Mouse (Mus musculus): ENCODE data around the gene Ccdc188. TPM values are rescaled to one million over a fixed set of nuclear protein-coding genes. Genes with fewer than 3 reads are reported as not detected.

Gene Ccdc188
- polyA plus RNA-seq, 1 experiment from 2014 or later = not detected

- no peak overlapping the region for H3K27ac ChIP-seq
- H3K27me3 ChIP-seq = peaks cover 37% of the 10 kb centered on the region
- no peaks in the 10 kb centered on the region for H3K36me3 ChIP-seq
- H3K4me2 ChIP-seq = no peak overlapping the region
- no peak for ATAC-seq (ENCODE audit: insufficient number of reproducible peaks, insufficient read depth, low FRiP score, low TSS enrichment, low read depth)
- H3K4me3 ChIP-seq (replicated peaks) = no peak overlapping the region
- no peaks in the 10 kb centered on the region for H3K9me3 ChIP-seq
- 88% methylated on average over 1 of the region's 1 CpGs for WGBS
- no peak overlapping the region for H3K9ac ChIP-seq (replicated peaks)
- peaks cover 63% of the 10 kb centered on the region for H3K4me1 ChIP-seq (replicated peaks)
These were observed 15.6 kb upstream of the Ccdc188 start for GRCm38 (mm10) chr16:18202061-18202460.

- no peak overlapping the region for H3K4me3 ChIP-seq (replicated peaks)
- H3K4me1 ChIP-seq (replicated peaks) = peaks cover 48% of the 10 kb centered on the region
- no peaks in the 10 kb centered on the region for H3K36me3 ChIP-seq
- WGBS = 6% methylated on average over 7 of the region's 7 CpGs
- peak overlapping the region; percentile 66 for H3K27ac ChIP-seq
- H3K4me2 ChIP-seq = peak overlapping the region; percentile 8; the same call in 1 of the 2 replicates
- H3K9me3 ChIP-seq = no peaks in the 10 kb centered on the region
- peaks cover 26% of the 10 kb centered on the region for H3K27me3 ChIP-seq
- peak; percentile 60 for ATAC-seq (ENCODE audit: insufficient number of reproducible peaks, insufficient read depth, low FRiP score, low TSS enrichment, low read depth)
- no peak overlapping the region for H3K9ac ChIP-seq (replicated peaks)
These were observed 14.1 kb upstream of the Ccdc188 start for GRCm38 (mm10) chr16:18203430-18204091.

- H3K4me3 ChIP-seq (replicated peaks) = no peak overlapping the region
- H3K9me3 ChIP-seq = no peaks in the 10 kb centered on the region
- ATAC-seq (ENCODE audit: insufficient number of reproducible peaks, insufficient read depth, low FRiP score, low TSS enrichment, low read depth) = peak; percentile 17; the same call in 1 of the 2 replicates
- no peak overlapping the region for H3K27ac ChIP-seq
- H3K4me1 ChIP-seq (replicated peaks) = peaks cover 29% of the 10 kb centered on the region
- no peak overlapping the region for H3K9ac ChIP-seq (replicated peaks)
- H3K27me3 ChIP-seq = peaks cover 34% of the 10 kb centered on the region
- no peak overlapping the region for H3K4me2 ChIP-seq
- H3K36me3 ChIP-seq = no peaks in the 10 kb centered on the region
- 22% methylated on average over 8 of the region's 8 CpGs for WGBS
These were observed 6.8 kb upstream of the Ccdc188 start for GRCm38 (mm10) chr16:18210701-18211416.

- no peak overlapping the region for H3K27ac ChIP-seq
- WGBS = 45% methylated on average over 10 of the region's 10 CpGs
- ATAC-seq (ENCODE audit: insufficient number of reproducible peaks, insufficient read depth, low FRiP score, low TSS enrichment, low read depth) = 0 out of 2 replicates have a peak, but pooled peaks have one; percentile 23
- H3K27me3 ChIP-seq = peaks cover 31% of the 10 kb centered on the region
- no peaks in the 10 kb centered on the region for H3K9me3 ChIP-seq
- H3K4me2 ChIP-seq = no peak overlapping the region
- H3K36me3 ChIP-seq = no peaks in the 10 kb centered on the region
- H3K4me1 ChIP-seq (replicated peaks) = peaks cover 29% of the 10 kb centered on the region
- no peak overlapping the region for H3K4me3 ChIP-seq (replicated peaks)
- no peak overlapping the region for H3K9ac ChIP-seq (replicated peaks)
These were observed 6.1 kb upstream of the Ccdc188 start for GRCm38 (mm10) chr16:18211417-18212171.

GRCm38 (mm10) chr16:18213689-18214088 is 4.0 kb upstream of the Ccdc188 start:
- no peaks in the 10 kb centered on the region for H3K36me3 ChIP-seq
- peak overlapping the region; percentile 17; the same call in 1 of the 2 replicates for H3K4me2 ChIP-seq
- H3K4me3 ChIP-seq (replicated peaks) = no peak overlapping the region
- peaks cover 23% of the 10 kb centered on the region for H3K27me3 ChIP-seq
- H3K9me3 ChIP-seq = no peaks in the 10 kb centered on the region
- WGBS = 44% methylated on average over 6 of the region's 6 CpGs
- no peak overlapping the region for H3K9ac ChIP-seq (replicated peaks)
- H3K27ac ChIP-seq = no peak overlapping the region
- ATAC-seq (ENCODE audit: insufficient number of reproducible peaks, insufficient read depth, low FRiP score, low TSS enrichment, low read depth) = peak; percentile 56
- H3K4me1 ChIP-seq (replicated peaks) = peaks cover 35% of the 10 kb centered on the region

DNA sequence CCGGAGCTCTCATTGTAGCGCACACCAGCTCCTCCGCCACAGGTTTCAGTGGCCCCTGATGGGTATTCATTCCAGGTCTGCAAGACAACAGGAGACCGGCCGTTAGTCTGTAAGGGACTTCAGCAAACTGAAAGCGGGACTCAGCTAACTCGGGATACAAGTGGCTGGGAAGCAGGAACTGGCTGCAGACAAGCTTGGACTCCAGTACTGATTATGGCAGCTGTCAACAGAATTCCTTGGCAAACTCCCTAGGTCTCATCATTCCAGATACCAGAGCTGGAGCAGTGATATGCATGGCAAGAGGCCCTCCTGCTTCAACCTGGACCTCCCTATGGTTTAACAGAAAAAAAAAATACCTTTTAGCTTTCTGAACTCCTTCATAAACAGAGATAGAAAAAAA is 2.8 kb upstream of the Ccdc188 start:
- Histone ChIP-seq H3K9me3 (no peaks in the 10 kb centered on the region), H3K4me1 (replicated peaks) (peaks cover 46% of the 10 kb centered on the region), H3K4me2 (0 out of 2 replicates have a peak overlapping the region, but pooled peaks have one; percentile 17), H3K27me3 (peaks cover 16% of the 10 kb centered on the region), H3K4me3 (replicated peaks) (no peak overlapping the region), H3K27ac (no peak overlapping the region), H3K36me3 (no peaks in the 10 kb centered on the region), H3K9ac (replicated peaks) (no peak overlapping the region)
- ATAC-seq (ENCODE audit: insufficient number of reproducible peaks, insufficient read depth, low FRiP score, low TSS enrichment, low read depth) = no peak
- 83% methylated on average over 7 of the region's 7 CpGs for WGBS

GRCm38 (mm10) chr16:18218580-18218996 is 909 bp downstream of the Ccdc188 start:
- H3K27me3 ChIP-seq = peaks cover 4% of the 10 kb centered on the region
- H3K4me3 ChIP-seq (replicated peaks) = no peak overlapping the region
- H3K9me3 ChIP-seq = no peaks in the 10 kb centered on the region
- 69% methylated on average over 9 of the region's 9 CpGs for WGBS
- peaks cover 43% of the 10 kb centered on the region for H3K4me1 ChIP-seq (replicated peaks)
- peak overlapping the region; percentile 62; the same call in 1 of the 2 replicates for H3K27ac ChIP-seq
- H3K9ac ChIP-seq (replicated peaks) = no peak overlapping the region
- no peak for ATAC-seq (ENCODE audit: insufficient number of reproducible peaks, insufficient read depth, low FRiP score, low TSS enrichment, low read depth)
- H3K36me3 ChIP-seq = peaks cover 28% of the 10 kb centered on the region
- no peak overlapping the region for H3K4me2 ChIP-seq

GRCm38 (mm10) chr16:18220001-18220400 is 2.3 kb downstream of the Ccdc188 start:
- H3K4me1 ChIP-seq (replicated peaks) = peaks cover 30% of the 10 kb centered on the region
- H3K27ac ChIP-seq = peak overlapping the region; percentile 81
- no peak overlapping the region for H3K4me3 ChIP-seq (replicated peaks)
- H3K9me3 ChIP-seq = no peaks in the 10 kb centered on the region
- ATAC-seq (ENCODE audit: insufficient number of reproducible peaks, insufficient read depth, low FRiP score, low TSS enrichment, low read depth) = peak; percentile 75
- WGBS = 38% methylated on average over 8 of the region's 8 CpGs
- H3K27me3 ChIP-seq = peaks cover 4% of the 10 kb centered on the region
- peak overlapping the region; percentile 13; the same call in 1 of the 2 replicates for H3K4me2 ChIP-seq
- H3K9ac ChIP-seq (replicated peaks) = no peak overlapping the region; the same call in 1 of the 2 replicates
- peaks cover 42% of the 10 kb centered on the region for H3K36me3 ChIP-seq

- Histone ChIP-seq H3K9me3 (no peaks in the 10 kb centered on the region), H3K4me1 (replicated peaks) (peaks cover 30% of the 10 kb centered on the region), H3K27ac (peak overlapping the region; percentile 81), H3K27me3 (no peaks in the 10 kb centered on the region), H3K4me2 (no peak overlapping the region), H3K4me3 (replicated peaks) (no peak overlapping the region), H3K9ac (replicated peaks) (no peak overlapping the region), H3K36me3 (peaks cover 52% of the 10 kb centered on the region)
- ATAC-seq (ENCODE audit: insufficient number of reproducible peaks, insufficient read depth, low FRiP score, low TSS enrichment, low read depth) = 0 out of 2 replicates have a peak, but pooled peaks have one; percentile 4
- 91% methylated on average over 6 of the region's 6 CpGs for WGBS
These were observed 3.3 kb downstream of the Ccdc188 start for GRCm38 (mm10) chr16:18220856-18221542.

DNA sequence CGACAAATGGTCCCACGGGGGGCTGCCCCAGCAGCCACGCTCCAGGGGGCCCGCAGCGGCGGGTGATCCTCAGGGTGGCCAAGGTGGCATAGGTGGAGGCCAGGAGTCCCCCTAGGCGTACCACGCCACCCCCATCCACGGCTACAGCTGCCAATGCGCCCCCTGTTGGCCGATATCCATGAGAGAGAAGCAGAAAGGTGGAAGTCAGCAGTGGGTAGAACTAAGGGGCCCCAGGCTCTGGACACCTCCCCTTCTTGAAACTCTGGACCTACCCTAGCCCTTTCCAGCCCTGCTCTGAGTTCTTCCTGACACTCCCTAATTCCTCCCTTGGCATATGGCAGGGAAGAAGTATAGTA is 3.8 kb downstream of the Ccdc188 start:
- Histone ChIP-seq H3K9ac (replicated peaks) (no peak overlapping the region), H3K27me3 (no peaks in the 10 kb centered on the region), H3K9me3 (no peaks in the 10 kb centered on the region), H3K4me2 (no peak overlapping the region), H3K36me3 (peaks cover 57% of the 10 kb centered on the region), H3K4me1 (replicated peaks) (peaks cover 30% of the 10 kb centered on the region), H3K27ac (peak overlapping the region; percentile 81; the same call in 1 of the 2 replicates), H3K4me3 (replicated peaks) (no peak overlapping the region)
- no peak for ATAC-seq (ENCODE audit: insufficient number of reproducible peaks, insufficient read depth, low FRiP score, low TSS enrichment, low read depth)
- 77% methylated on average over 11 of the region's 11 CpGs for WGBS

Data from limb, embryonic 12.5 days (tissue).